Mouse (Mus musculus): ENCODE data around the gene Gjb5.

Gjb5 gene

DNA sequence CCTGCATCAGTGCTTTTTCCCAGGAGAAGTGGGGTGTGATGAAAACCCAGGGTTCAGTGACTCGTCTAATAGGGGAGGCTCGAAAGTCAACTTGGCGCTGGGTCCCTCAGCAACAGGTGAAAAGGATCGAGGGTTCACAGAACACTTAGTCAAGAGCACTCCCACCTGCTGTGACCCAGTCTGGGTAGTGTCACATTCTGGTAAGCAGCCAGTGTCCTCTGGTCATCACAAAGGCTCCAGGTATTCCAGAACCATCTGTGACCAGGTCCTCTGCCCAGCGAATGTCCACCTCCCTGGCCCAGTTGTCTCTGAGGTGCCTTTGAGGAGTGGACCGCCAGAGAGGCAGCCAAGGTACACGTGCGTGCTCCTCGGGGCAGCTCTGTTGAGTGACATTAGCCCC lies 46.4 kb downstream of the Gjb5 start:
- no peak for DNase-seq (ENCODE audit: low spot score)

DNA sequence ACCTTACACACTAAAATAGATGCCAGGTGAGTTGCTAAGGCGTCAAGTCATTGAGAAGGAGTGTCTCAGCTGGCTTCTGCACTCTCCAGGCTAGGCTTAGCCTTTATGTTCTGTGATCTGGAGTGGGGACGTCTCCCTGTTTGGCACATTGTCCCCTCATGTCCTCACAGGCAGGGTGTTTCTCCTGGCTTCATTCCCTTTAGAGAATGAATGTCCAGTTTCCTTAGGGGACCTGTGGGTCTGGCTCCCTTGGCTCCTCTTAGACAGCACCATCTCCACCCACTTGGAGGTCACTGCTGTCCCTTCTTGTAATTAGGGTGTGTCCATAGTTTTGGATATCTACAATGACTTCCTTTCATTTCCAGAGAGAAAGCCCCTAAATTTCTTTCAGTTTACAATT lies 51.1 kb downstream of the Gjb5 start:
- DNase-seq (ENCODE audit: low spot score) = no peak

Measured in retina, embryonic 14.5 days (tissue).